Mouse (Mus musculus) kidney, embryonic 16.5 days (tissue): Measurements from ENCODE around the gene Calhm5. TPM values are rescaled to one million over a fixed set of nuclear protein-coding genes. Genes with fewer than 3 reads are reported as not detected.
A peak's percentile ranks its signal among the peaks of the same experiment; 100 is the strongest.

Experiments used
- ATAC-seq: fragments of 200-750 bp; cut with Nextera tagmentation; 2 replicates; pipeline ENCODE4 v1.8.0; 2017; ENCODE audit warnings: moderate TSS enrichment; ENCODE audit not compliant: low FRiP score, low TSS enrichment
- H3K27ac ChIP-seq: fragments of 300-500 bp; sonication (generic); 2 replicates; pipeline ENCODE4 v1.5.1; 2014; ENCODE audit warnings: low read length
- H3K27me3 ChIP-seq: fragments of 300-500 bp; sonication (generic); 2 replicates; pipeline ENCODE4 v1.6.1; 2014; ENCODE audit warnings: low read length, control low read depth, mixed read lengths; ENCODE audit not compliant: insufficient read depth
- H3K36me3 ChIP-seq: fragments of 300-500 bp; sonication (generic); 2 replicates; pipeline ENCODE4 v1.6.1; 2014; ENCODE audit warnings: low read length, control low read depth, mixed read lengths; ENCODE audit not compliant: insufficient read depth
- H3K4me1 ChIP-seq: fragments of 300-500 bp; sonication (generic); 2 replicates; pipeline ENCODE4 v1.6.1; 2014; ENCODE audit warnings: low read length, control low read depth, mixed read lengths; ENCODE audit not compliant: insufficient read depth
- H3K4me2 ChIP-seq: fragments of 300-500 bp; sonication (generic); replicated peaks from 2 replicates; pipeline ENCODE4 v1.6.1; 2014; ENCODE audit warnings: low read depth, low read length
- H3K4me3 ChIP-seq: fragments of 300-500 bp; sonication (generic); 2 replicates; pipeline ENCODE4 v1.5.1; 2014; ENCODE audit warnings: mild to moderate bottlenecking, low read length
- H3K9ac ChIP-seq: fragments of 300-500 bp; sonication (generic); replicated peaks from 2 replicates; pipeline ENCODE4 v1.6.1; 2014; ENCODE audit warnings: low read length
- H3K9me3 ChIP-seq: fragments of 300-500 bp; sonication (generic); 2 replicates; pipeline ENCODE4 v1.6.1; 2016; ENCODE audit warnings: low read length, control low read depth
- WGBS: fragments of 180-500 bp; shearing (Covaris S2); extraction: QIAGEN DNeasy Blood & Tissue Kit; methylation state at CpG from one replicate; pipeline ENCODE4 v1.1.7; 2014; 5-methylcytosine and 5-hydroxymethylcytosine counted together
- polyA plus RNA-seq: library from polyadenylated mRNA; unstranded; fragments of >200 nt; fragmentation: Nextera tagmentation; extraction: Ambion mirVana; gene quantifications from 2 replicates; pipeline ENCODE4 v1.2.1, GENCODE M21; 2015

Gene Calhm5
- polyA plus RNA-seq, 1 experiment from 2014 or later, result 0.74 TPM

DNA sequence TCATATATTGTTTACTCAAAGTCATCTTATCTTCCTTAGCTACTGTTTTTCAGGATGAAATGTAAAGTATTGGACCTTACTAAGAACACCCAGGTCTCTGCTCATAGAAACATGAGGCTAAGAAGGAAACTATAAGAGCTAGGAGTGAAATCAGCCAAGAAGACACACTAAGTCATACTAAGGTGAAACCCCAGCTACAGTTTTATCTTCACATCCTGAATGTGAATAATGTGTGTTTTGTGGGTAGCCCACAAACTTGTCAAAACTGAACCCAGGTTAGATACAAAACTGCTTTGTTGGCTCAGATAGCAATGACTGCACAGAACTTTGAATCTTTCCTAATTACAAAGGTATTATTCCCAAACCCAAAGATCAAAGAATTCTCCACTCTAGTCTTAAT, 21.5 kb upstream of the Calhm5 start:
- Histone ChIP-seq H3K9ac (no peak overlapping the region), H3K36me3 (no peaks in the 10 kb centered on the region), H3K27me3 (no peaks in the 10 kb centered on the region), H3K4me2 (no peak overlapping the region), H3K9me3 (no peaks in the 10 kb centered on the region), H3K27ac (no peak overlapping the region), H3K4me1 (no peaks in the 10 kb centered on the region), H3K4me3 (no peak overlapping the region)
- no peak for ATAC-seq

DNA sequence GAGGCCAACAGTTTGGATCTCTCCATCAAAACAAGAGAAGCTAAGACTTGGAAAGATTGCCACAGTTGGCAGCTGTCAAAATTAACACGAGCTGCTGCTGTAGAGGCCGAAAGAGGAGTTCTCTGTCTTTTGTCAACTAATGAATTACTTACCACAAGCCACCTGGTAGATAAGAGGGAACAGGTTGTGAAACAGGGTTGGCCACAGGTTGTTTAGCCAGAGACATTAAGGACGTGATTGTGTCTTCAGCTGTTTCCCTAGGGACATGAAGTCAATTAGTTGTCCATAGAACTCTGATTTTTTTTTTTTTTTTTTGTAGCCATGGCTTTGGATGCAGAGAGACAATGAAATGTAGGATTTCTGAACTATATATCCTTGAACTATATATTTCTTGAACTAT, 20.8 kb upstream of the Calhm5 start:
- no peaks in the 10 kb centered on the region for H3K27me3 ChIP-seq
- 42% methylated on average over 3 of the region's 3 CpGs for WGBS
- H3K4me1 ChIP-seq, result no peaks in the 10 kb centered on the region
- ATAC-seq, result no peak
- no peaks in the 10 kb centered on the region for H3K36me3 ChIP-seq
- H3K4me2 ChIP-seq, result no peak overlapping the region
- H3K9ac ChIP-seq, result no peak overlapping the region
- no peak overlapping the region for H3K4me3 ChIP-seq
- no peaks in the 10 kb centered on the region for H3K9me3 ChIP-seq
- H3K27ac ChIP-seq, result no peak overlapping the region

DNA sequence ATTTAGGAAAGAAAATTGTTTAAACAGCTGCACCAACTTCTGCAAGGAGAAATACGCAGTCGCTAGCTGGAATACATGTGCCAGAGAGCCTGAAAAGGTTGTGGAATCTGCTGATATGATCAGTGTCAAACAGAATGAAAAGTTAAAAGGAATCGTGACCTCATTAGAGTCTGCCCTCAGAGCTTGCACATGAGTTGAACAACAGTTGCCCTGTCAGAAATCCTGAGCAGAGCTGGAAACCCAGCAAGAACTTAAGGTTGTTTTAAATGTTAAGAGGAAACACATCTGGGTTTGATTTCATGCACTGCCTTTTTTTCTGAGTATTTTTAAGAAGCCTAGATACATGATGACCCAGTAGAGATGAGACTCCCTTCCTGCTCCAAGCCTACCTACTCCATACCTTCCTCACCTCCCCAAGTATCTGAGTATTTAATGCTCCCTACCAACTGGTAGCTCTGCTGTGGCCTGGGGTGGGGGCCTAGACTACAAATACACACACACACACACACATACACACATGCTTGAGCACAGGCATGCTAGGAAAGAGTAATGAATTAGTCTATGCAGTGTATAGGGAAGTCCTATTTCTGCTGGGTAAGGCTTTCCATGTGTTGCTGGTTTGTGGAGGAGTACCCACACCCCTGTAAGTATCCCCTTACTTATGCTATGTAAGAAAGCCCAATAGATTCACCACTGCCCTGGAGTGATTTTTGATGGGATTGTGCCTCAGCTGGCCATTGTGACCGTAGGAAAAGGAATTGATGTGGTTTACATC, 15.8 kb upstream of the Calhm5 start:
- no peak overlapping the region for H3K4me2 ChIP-seq
- H3K9ac ChIP-seq, result no peak overlapping the region
- H3K9me3 ChIP-seq, result no peaks in the 10 kb centered on the region
- no peak overlapping the region for H3K4me3 ChIP-seq
- ATAC-seq, result no peak
- H3K27ac ChIP-seq, result no peak overlapping the region
- WGBS, result 58% methylated on average over 4 of the region's 4 CpGs
- no peaks in the 10 kb centered on the region for H3K36me3 ChIP-seq
- H3K4me1 ChIP-seq, result no peaks in the 10 kb centered on the region
- no peaks in the 10 kb centered on the region for H3K27me3 ChIP-seq

DNA sequence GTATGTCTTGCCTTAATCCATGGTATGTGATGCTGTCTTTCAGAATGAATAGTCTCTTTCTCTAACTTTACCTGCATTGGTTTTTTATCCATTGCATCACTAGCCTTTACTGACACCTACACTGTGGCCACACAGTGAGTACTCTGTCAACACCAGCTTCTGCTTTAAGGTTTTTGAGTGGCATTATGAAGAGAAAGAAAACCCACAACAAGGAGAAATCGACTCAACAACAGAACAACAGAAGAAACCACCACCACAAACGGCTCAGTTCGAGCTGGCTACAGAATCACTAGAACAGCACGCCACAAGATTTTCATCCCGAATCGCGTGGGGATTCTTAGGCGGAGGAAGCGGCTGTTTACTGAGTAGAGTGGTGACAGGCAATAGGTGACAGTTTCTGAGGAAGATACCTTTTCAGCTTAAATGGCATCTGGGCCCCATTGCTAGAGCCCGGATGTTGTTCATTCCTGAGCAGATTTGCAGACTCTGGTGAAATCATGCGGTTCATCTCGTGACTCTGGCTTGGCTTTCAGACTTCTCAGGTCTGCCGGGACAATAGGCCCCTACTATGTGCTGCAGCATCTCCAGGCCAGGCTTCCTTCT, 14.6 kb upstream of the Calhm5 start:
- WGBS, result 83% methylated on average over 13 of the region's 13 CpGs
- no peak overlapping the region for H3K4me2 ChIP-seq

DNA sequence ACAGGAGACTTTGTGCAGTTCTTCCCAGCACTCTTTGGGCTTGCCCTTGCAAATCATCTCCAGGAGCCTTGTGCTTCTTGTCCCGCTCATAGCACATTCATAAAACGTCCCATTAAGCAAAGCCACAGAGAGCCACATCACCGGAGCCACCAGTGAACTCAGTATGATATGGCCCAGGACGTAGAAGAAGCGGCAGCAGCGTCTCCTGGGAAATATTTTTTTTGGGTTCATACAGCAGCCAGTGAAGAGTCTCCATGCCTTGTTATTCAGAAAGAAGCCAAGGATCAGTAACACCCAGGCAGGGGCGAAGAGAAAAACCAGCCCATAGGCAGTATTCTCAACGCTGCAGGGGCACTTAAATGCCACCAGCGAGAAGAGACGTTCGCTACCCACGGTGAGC, 355 bp downstream of the Calhm5 start:
- peak overlapping the region; percentile 50 for H3K4me2 ChIP-seq
- ATAC-seq, result peak; percentile 39; the same call in 1 of the 2 replicates
- peaks cover 6% of the 10 kb centered on the region; the same call in 1 of the 2 replicates for H3K4me1 ChIP-seq
- H3K9ac ChIP-seq, result peak overlapping the region; percentile 44
- no peaks in the 10 kb centered on the region for H3K36me3 ChIP-seq
- no peaks in the 10 kb centered on the region for H3K9me3 ChIP-seq
- 53% methylated on average over 12 of the region's 12 CpGs for WGBS
- H3K27ac ChIP-seq, result no peak overlapping the region
- H3K27me3 ChIP-seq, result no peaks in the 10 kb centered on the region
- H3K4me3 ChIP-seq, result peak overlapping the region; percentile 32

More for the DNA sequence above, 14.6 kb upstream of the Calhm5 start:
- Histone ChIP-seq H3K4me3 (no peak overlapping the region), H3K27ac (no peak overlapping the region), H3K9me3 (no peaks in the 10 kb centered on the region), H3K4me1 (no peaks in the 10 kb centered on the region), H3K9ac (no peak overlapping the region), H3K27me3 (no peaks in the 10 kb centered on the region), H3K36me3 (no peaks in the 10 kb centered on the region)
- no peak for ATAC-seq

DNA sequence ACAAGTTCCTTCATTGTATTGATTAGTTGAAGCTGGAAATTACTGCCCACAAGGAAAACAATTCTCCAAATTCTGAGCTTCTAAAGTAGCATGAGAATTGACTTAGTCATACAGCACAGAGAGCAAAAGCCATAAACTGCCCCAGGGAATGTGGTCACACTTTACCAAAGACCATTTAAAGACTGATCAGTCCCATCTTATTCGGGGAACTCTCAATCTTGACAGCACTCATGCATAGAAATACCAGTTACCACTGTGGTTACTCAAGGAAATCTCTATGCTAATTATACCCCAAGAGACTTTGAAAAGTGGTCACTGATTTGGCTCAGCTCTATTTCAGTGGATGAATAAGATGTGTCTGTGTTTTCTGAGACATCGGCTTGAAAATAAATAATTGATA, 1.2 kb downstream of the Calhm5 start:
- whole genome bisulfite sequencing, result 61% methylated on average over 2 of the region's 2 CpGs
- Histone ChIP-seq H3K9ac (no peak overlapping the region), H3K4me2 (no peak overlapping the region), H3K27ac (no peak overlapping the region), H3K4me3 (no peak overlapping the region), H3K27me3 (no peaks in the 10 kb centered on the region), H3K4me1 (peaks cover 6% of the 10 kb centered on the region; the same call in 1 of the 2 replicates), H3K36me3 (no peaks in the 10 kb centered on the region), H3K9me3 (no peaks in the 10 kb centered on the region)
- no peak for ATAC-seq

DNA sequence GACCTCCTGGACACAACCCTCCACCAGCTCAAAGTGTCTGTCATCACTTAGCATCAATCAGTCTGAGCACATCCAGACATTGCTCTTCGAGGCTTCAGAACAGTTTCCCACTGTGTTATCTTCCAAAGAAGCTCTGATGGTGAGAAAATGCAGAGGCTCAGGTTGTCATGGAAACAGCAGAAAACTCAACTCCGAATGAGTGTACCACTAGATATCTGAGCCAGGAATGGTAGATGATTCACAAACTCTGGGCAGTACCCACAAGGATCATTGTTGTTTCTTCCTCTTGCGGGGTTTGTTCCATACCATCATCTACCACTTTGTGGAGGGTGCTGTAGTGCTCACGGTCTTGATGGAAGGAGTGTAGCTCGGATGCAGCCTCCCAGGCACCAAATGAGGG, 4.4 kb downstream of the Calhm5 start:
- Histone ChIP-seq H3K9me3 (no peaks in the 10 kb centered on the region), H3K4me1 (peaks cover 6% of the 10 kb centered on the region; the same call in 1 of the 2 replicates), H3K4me2 (no peak overlapping the region), H3K9ac (no peak overlapping the region), H3K27ac (no peak overlapping the region), H3K27me3 (no peaks in the 10 kb centered on the region), H3K4me3 (no peak overlapping the region), H3K36me3 (no peaks in the 10 kb centered on the region)
- 78% methylated on average over 5 of the region's 5 CpGs for WGBS
- ATAC-seq, result no peak

DNA sequence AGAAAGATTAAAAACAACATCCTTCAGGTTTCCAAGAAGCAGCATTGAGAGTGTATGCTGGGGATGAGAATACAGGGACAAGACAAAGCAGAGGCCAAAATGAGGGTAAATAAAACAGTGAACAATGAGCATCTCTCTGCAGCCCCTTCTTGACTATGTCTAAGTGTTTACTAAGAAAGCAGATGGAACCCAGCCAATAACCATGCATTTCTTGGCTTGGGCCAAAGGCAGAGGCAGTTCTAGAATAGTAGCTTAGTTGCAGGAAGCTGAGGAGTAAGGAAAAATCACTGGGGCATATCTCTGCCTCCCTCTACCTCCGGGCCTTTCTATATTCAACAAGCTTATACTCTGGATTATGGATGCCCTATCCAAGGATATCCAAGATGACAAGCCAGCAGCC, 5.8 kb downstream of the Calhm5 start:
- Histone ChIP-seq H3K4me3 (no peak overlapping the region), H3K4me2 (no peak overlapping the region), H3K27ac (no peak overlapping the region), H3K9me3 (no peaks in the 10 kb centered on the region), H3K4me1 (no peaks in the 10 kb centered on the region), H3K27me3 (no peaks in the 10 kb centered on the region), H3K9ac (no peak overlapping the region), H3K36me3 (no peaks in the 10 kb centered on the region)
- ATAC-seq, result no peak
- WGBS, result 91% methylated on average over 1 of the region's 1 CpGs

DNA sequence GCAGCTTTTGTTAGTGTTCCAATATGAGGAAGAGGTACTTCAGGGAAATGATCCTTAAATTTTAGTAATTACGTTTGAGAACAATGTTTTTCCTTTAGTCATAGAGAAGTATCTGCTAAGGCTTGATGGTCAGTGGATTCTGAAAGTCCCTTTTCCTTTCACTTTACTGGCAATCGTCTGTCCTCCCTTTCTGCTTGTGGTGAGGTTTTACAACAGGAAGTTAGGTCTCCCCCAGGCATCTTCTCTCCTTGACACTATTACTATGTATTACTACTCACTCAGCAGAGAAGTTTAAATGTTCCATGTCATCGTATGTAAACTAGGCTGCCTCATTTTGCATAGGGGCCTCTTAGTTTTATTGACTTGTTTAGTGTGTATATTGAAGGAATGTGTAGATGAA, 6.8 kb downstream of the Calhm5 start:
- ATAC-seq, result no peak
- no peak overlapping the region for H3K27ac ChIP-seq
- 49% methylated on average over 3 of the region's 3 CpGs for WGBS
- H3K4me1 ChIP-seq, result no peaks in the 10 kb centered on the region
- no peaks in the 10 kb centered on the region for H3K9me3 ChIP-seq
- H3K4me3 ChIP-seq, result no peak overlapping the region
- H3K27me3 ChIP-seq, result no peaks in the 10 kb centered on the region
- H3K9ac ChIP-seq, result no peak overlapping the region
- H3K4me2 ChIP-seq, result no peak overlapping the region
- H3K36me3 ChIP-seq, result no peaks in the 10 kb centered on the region

DNA sequence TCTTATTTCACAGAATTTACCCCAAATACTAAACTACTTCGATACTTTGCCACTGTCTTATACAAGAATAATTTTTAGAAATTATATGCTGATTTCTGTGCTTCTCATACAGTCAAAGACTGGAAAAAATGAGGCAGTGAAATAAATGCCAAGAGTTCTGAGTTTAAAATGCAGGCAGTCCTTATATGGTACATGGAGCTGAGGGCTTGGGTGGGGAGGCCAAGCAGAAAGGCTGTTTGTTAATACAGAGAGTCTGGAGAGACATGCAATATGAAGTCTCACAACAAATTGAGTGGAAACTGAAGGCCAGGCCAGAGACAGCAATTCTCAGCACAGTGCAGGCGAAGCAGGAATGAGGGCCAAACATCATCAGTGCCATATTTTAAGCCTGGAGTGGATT, 7.8 kb downstream of the Calhm5 start:
- Histone ChIP-seq H3K27ac (no peak overlapping the region), H3K4me1 (no peaks in the 10 kb centered on the region)

More for the DNA sequence above, 7.8 kb downstream of the Calhm5 start:
- WGBS, result 78% methylated on average over 2 of the region's 2 CpGs
- Histone ChIP-seq H3K36me3 (no peaks in the 10 kb centered on the region), H3K27me3 (no peaks in the 10 kb centered on the region), H3K4me3 (no peak overlapping the region), H3K9ac (no peak overlapping the region), H3K4me2 (no peak overlapping the region), H3K9me3 (no peaks in the 10 kb centered on the region)
- ATAC-seq, result no peak
